Mouse (Mus musculus) myocyte (in vitro differentiated cells): ENCODE measurements around the gene Fam104a. TPM values are rescaled to one million over a fixed set of nuclear protein-coding genes. Genes with fewer than 3 reads are reported as not detected.

Experiments used
- H3K27me3 ChIP-seq: one replicate; pipeline ENCODE4 v1.6.1; 2011; ENCODE audit not compliant: control insufficient read depth, insufficient read depth, insufficient read length
- H3K36me3 ChIP-seq: one replicate; pipeline ENCODE4 v1.6.1; 2011; ENCODE audit not compliant: control insufficient read depth, insufficient read depth
- H3K4me2 ChIP-seq: one replicate; pipeline ENCODE4 v1.6.1; 2011; ENCODE audit warnings: low read depth, control low read depth
- H3K4me3 ChIP-seq: one replicate; pipeline ENCODE4 v1.5.1; 2011; ENCODE audit warnings: mild to moderate bottlenecking, control low read depth, moderate library complexity
- H3K79me2 ChIP-seq: one replicate; pipeline ENCODE4 v1.6.1; 2011; ENCODE audit not compliant: control insufficient read depth, insufficient read depth
- H3ac ChIP-seq: one replicate; pipeline ENCODE4 v1.6.1; 2011; ENCODE audit not compliant: control insufficient read depth, insufficient read length
- CEBPB ChIP-seq: IDR thresholded peaks from 2 replicates; pipeline ENCODE4 v1.6.1; 2011; ENCODE audit warnings: mild to moderate bottlenecking, moderate library complexity; ENCODE audit not compliant: poor library complexity, insufficient read depth, severe bottlenecking
- E2F4 ChIP-seq: IDR thresholded peaks from one replicate; pipeline ENCODE4 v1.6.1; 2011; ENCODE audit warnings: mild to moderate bottlenecking, control low read depth, moderate library complexity; ENCODE audit not compliant: insufficient read depth
- MAX ChIP-seq: IDR thresholded peaks from one replicate; pipeline ENCODE4 v1.6.1; 2011; ENCODE audit warnings: low read depth, mild to moderate bottlenecking, control low read depth
- MYOD1 ChIP-seq, 3 experiments: IDR thresholded peaks; one replicate each; pipeline ENCODE4 v1.6.1; 2011; ENCODE audit warnings: control low read depth in 2 of 3, low read depth in 2 of 3, mild to moderate bottlenecking in 2 of 3, moderate library complexity in 1 of 3; ENCODE audit not compliant: insufficient read length in 2 of 3, control insufficient read depth in 1 of 3
- MYOG ChIP-seq, 3 experiments: IDR thresholded peaks; one replicate each; pipeline ENCODE4 v1.6.1; 2011; ENCODE audit warnings: control low read depth in 2 of 3, low read depth in 2 of 3, mild to moderate bottlenecking in 2 of 3; ENCODE audit not compliant: insufficient read length in 2 of 3, control insufficient read depth in 1 of 3, insufficient read depth in 1 of 3
- POLR2A ChIP-seq: IDR thresholded peaks from one replicate; pipeline ENCODE4 v1.6.1; 2011; ENCODE audit warnings: low read depth, mild to moderate bottlenecking, control low read depth, moderate library complexity; ENCODE audit not compliant: insufficient read length
- POLR2AphosphoS2 ChIP-seq: IDR thresholded peaks from one replicate; pipeline ENCODE4 v1.6.1; 2011; ENCODE audit warnings: low read depth, control low read depth; ENCODE audit not compliant: insufficient read length
- REST ChIP-seq: IDR thresholded peaks from one replicate; pipeline ENCODE4 v1.6.1; 2011; ENCODE audit warnings: mild to moderate bottlenecking, control low read depth, moderate library complexity; ENCODE audit not compliant: insufficient read depth, insufficient read length
- SRF ChIP-seq: IDR thresholded peaks from one replicate; pipeline ENCODE4 v1.6.1; 2011; ENCODE audit warnings: low read depth; ENCODE audit not compliant: control insufficient read depth, insufficient read length
- TCF12 ChIP-seq: IDR thresholded peaks from one replicate; pipeline ENCODE4 v1.6.1; 2011; ENCODE audit warnings: mild to moderate bottlenecking, control low read depth; ENCODE audit not compliant: poor library complexity, insufficient read depth, severe bottlenecking
- TCF3 ChIP-seq: IDR thresholded peaks from one replicate; pipeline ENCODE4 v1.6.1; 2011; ENCODE audit warnings: low read depth, control low read depth; ENCODE audit not compliant: insufficient read length
- USF1 ChIP-seq: IDR thresholded peaks from one replicate; pipeline ENCODE4 v1.6.1; 2011; ENCODE audit warnings: low read depth, mild to moderate bottlenecking, control low read depth, moderate library complexity
- polyA plus RNA-seq: library from polyadenylated mRNA; unstranded; fragments of >200 nt; fragmentation: generic; extraction: Trizol; gene quantifications from one replicate; pipeline ENCODE4 v1.2.1, GENCODE M21; 2012; ENCODE audit warnings: missing spikeins

Gene Fam104a
- polyA plus RNA-seq, 1 experiment: 45.8 TPM

GRCm38 (mm10) chr11:113676847-113677246, 7.1 kb downstream of the Fam104a start:
- Histone ChIP-seq H3K79me2 (peaks cover 99% of the 10 kb centered on the region), H3ac (no peak overlapping the region), H3K4me3 (no peak overlapping the region), H3K4me2 (no peak overlapping the region), H3K36me3 (peaks cover 9% of the 10 kb centered on the region), H3K27me3 (no peaks in the 10 kb centered on the region)
- TF ChIP-seq POLR2A: no peak

- no peak overlapping the region for H3ac ChIP-seq
- H3K4me2 ChIP-seq: no peak overlapping the region
- no peaks in the 10 kb centered on the region for H3K27me3 ChIP-seq
- TF ChIP-seq CEBPB (no peak), POLR2AphosphoS2 (no peak), SRF (no peak), TCF3 (no peak), USF1 (no peak)
- H3K79me2 ChIP-seq: peaks cover 98% of the 10 kb centered on the region
- H3K4me3 ChIP-seq: no peak overlapping the region
- H3K36me3 ChIP-seq: peaks cover 20% of the 10 kb centered on the region
These were observed 9.4 kb downstream of the Fam104a start for GRCm38 (mm10) chr11:113674595-113674994.

GRCm38 (mm10) chr11:113673614-113674013, 10.3 kb downstream of the Fam104a start:
- Histone ChIP-seq H3ac (no peak overlapping the region), H3K4me3 (no peak overlapping the region), H3K36me3 (peaks cover 20% of the 10 kb centered on the region), H3K79me2 (peaks cover 98% of the 10 kb centered on the region), H3K4me2 (peak overlapping the region; percentile 12), H3K27me3 (no peaks in the 10 kb centered on the region)
- no peak for TF ChIP-seq REST
- TF ChIP-seq TCF12: no peak
- no peak for TF ChIP-seq SRF
- no peak for TF ChIP-seq MYOD1 (IDR thresholded peaks at IDR 0.05; ENCODE audit: control insufficient read depth in 1 of 3, insufficient read length in 2 of 3, low read depth in 2 of 3)
- no peak for TF ChIP-seq POLR2A
- no peak for TF ChIP-seq E2F4

- no peak for TF ChIP-seq MYOD1 (IDR thresholded peaks at IDR 0.05; ENCODE audit: control insufficient read depth in 1 of 3, insufficient read length in 2 of 3, low read depth in 2 of 3)
- no peak for TF ChIP-seq E2F4
- TF ChIP-seq MYOG (IDR thresholded peaks at IDR 0.05; ENCODE audit: control insufficient read depth in 1 of 3, insufficient read depth in 1 of 3, insufficient read length in 2 of 3, low read depth in 2 of 3): no peak
- TF ChIP-seq MAX: no peak
- no peak for TF ChIP-seq SRF
- no peak for TF ChIP-seq USF1
- no peak for TF ChIP-seq TCF3
- no peak for TF ChIP-seq POLR2A
- no peak for TF ChIP-seq REST
- TF ChIP-seq CEBPB: no peak
- TF ChIP-seq TCF12: no peak
- no peak for TF ChIP-seq POLR2AphosphoS2
- no peak overlapping the region for H3K4me2 ChIP-seq
- H3K4me3 ChIP-seq: no peak overlapping the region
- no peaks in the 10 kb centered on the region for H3K27me3 ChIP-seq
- peaks cover 80% of the 10 kb centered on the region for H3K79me2 ChIP-seq
- peaks cover 16% of the 10 kb centered on the region for H3K36me3 ChIP-seq
- H3ac ChIP-seq: no peak overlapping the region
These were observed 14.2 kb downstream of the Fam104a start for GRCm38 (mm10) chr11:113669711-113670110.

- H3K27me3 ChIP-seq: no peaks in the 10 kb centered on the region
- peaks cover 16% of the 10 kb centered on the region for H3K36me3 ChIP-seq
- no peak overlapping the region for H3ac ChIP-seq
- peaks cover 77% of the 10 kb centered on the region for H3K79me2 ChIP-seq
- H3K4me2 ChIP-seq: no peak overlapping the region
- H3K4me3 ChIP-seq: no peak overlapping the region
- TF ChIP-seq POLR2AphosphoS2 (no peak), MYOG (IDR thresholded peaks at IDR 0.05; ENCODE audit: control insufficient read depth in 1 of 3, insufficient read depth in 1 of 3, insufficient read length in 2 of 3, low read depth in 2 of 3) (no peak), TCF3 (no peak), REST (no peak), E2F4 (no peak), MYOD1 (IDR thresholded peaks at IDR 0.05; ENCODE audit: control insufficient read depth in 1 of 3, insufficient read length in 2 of 3, low read depth in 2 of 3) (no peak), SRF (no peak), TCF12 (no peak), USF1 (no peak), CEBPB (no peak)
These were observed 15.1 kb downstream of the Fam104a start for GRCm38 (mm10) chr11:113668857-113669256.
